Mouse (Mus musculus): ENCODE measurements around the gene E030018B13Rik.

The E030018B13Rik gene

DNA sequence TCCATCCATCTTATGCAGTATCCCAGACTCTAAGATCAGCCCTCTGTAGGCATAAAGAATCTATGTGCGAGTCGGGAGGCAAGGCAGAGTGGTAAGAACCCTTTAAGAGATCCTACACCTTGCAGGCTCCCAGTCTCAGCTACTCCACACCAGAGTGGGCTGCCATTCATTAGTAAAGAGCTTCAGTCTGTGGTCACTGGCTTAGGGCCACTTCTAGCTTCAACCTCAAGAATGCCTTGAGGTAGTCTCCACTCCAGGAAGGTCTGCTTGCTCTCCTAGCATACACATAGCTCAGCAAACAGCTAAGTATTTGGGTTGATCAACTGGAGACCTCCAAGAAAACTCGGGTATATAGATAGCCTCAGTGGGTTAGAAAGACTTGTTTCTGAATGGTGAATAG lies 19.0 kb upstream of the E030018B13Rik start:
- no peak for DNase-seq (ENCODE audit: low spot score)

DNA sequence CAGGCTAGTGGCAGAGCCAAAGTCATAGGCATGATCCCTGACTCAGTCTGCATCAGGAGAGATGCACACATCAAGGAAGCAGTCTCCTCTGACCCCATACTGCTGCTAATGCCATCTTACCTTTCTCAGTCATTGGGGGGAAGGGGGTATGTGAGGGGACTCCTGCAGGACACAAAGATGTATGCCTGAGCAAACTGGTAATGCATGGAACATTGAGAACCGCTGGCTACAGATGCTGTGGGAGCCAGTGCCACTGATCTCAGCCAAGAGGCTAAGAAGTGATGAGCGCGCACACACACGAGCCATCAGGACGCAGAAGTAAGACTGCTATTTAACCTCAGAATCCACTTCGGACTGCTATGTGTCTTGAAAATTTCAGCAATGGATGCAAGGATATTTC lies 18.5 kb upstream of the E030018B13Rik start:
- DNase-seq (ENCODE audit: low spot score) = no peak

DNA sequence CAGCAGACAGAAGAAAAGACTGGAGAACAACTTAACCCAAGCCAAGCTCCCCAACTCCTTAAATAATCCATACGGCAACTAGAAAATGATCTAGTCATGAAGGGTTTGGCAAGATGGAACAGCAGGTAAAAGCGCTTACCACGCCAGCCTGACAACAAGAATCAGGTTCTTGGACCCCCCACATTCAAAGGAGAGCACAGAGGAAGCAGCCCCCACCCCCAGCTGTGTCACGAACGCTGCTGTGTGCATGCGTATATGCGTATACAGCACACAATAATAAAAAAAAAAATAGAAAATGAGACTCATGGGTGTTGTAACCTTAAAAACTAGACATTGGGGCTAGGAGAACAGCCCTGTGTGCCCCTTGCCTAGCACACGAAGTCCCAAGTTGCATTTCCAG lies 16.7 kb upstream of the E030018B13Rik start:
- DNase-seq (ENCODE audit: low spot score) = no peak

DNA sequence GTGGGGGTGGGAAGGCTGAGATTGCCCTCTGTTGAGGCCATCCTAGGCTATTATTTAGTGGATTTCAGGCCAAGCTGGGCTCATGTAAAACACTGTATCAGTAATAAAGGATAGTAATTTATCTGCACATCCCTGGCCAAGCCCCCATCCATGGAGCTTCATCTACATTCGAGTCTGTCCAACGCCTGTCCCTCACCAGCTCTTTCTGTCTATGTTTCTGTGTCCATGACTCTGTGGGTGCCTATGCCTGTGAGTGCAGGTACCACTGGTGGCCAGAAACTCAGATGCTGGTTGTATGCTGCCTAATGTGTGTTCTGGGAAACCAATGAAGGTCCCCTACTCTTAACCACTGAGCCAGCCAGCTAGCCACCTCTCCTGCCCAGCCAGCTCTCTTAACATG lies 16.2 kb upstream of the E030018B13Rik start:
- no peak for DNase-seq (ENCODE audit: low spot score)

DNA sequence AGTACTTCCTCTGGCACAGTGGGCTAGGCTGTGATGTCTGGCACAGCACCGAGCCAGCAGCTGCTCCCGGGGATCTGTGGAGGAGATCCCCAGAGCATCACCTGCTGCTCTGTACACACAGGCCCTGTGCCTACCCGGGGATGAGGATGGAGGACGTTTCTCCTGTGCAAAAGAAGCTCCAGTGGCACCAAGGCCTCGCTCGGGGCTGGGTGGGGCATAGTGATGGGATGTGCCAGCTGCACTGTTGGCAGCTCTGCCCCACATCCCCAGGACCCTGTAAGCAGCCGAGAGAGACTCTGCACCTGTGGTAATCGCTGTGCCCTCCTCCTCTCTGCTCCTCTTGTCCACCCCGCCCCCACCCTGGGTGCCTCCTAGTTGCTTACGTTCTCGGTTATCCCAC lies 15.3 kb upstream of the E030018B13Rik start:
- DNase-seq (ENCODE audit: low spot score) = no peak

DNA sequence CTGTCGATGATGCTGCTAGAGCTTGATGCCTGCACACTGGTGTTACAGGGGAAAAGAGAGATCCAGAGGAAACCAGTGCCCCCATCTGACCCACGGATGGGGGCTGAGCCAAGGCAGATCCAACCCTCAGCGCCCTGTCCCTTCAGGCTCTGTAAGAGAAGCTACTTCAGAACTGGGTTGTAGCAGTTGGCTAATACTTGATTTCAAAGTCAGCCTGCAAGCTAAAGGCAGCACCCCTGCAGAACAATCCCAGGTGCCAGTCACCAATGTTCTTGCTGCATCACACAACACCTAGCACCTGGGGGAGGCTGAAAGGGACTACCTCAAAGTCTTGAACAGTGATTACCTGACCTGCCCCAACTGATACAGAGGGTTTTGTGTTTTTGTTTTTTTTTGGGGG lies 14.7 kb upstream of the E030018B13Rik start:
- no peak for DNase-seq (ENCODE audit: low spot score)

DNA sequence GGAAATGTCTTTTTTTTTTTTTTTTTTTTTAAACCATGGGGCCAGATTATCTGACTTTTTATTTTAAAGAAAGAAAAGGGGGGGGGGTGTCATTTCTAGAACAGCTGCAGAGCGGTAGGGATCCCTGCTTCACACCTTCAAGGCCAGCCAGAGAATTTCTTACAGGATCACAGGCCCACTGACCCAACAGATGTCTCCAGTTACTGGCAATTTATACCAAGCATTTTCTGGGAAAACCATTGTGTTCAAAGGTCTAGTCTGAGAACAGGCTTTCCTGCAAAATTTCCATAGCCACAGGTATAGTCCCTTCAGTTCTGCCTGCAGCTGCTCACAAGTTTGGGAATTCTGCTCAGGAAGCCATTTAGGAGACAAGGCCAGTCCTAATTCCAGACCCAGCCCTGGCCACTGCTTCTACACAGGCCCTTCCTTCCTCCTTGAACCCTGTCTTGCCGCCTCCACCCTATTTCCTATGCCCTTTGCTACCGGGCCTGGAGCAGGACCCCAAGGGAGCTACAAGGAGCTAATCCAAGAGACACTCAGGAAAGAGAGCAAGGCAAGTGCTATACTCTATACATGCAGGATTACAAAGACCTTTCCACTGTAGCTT lies 13.9 kb upstream of the E030018B13Rik start:
- no peak for DNase-seq (ENCODE audit: low spot score)

DNA sequence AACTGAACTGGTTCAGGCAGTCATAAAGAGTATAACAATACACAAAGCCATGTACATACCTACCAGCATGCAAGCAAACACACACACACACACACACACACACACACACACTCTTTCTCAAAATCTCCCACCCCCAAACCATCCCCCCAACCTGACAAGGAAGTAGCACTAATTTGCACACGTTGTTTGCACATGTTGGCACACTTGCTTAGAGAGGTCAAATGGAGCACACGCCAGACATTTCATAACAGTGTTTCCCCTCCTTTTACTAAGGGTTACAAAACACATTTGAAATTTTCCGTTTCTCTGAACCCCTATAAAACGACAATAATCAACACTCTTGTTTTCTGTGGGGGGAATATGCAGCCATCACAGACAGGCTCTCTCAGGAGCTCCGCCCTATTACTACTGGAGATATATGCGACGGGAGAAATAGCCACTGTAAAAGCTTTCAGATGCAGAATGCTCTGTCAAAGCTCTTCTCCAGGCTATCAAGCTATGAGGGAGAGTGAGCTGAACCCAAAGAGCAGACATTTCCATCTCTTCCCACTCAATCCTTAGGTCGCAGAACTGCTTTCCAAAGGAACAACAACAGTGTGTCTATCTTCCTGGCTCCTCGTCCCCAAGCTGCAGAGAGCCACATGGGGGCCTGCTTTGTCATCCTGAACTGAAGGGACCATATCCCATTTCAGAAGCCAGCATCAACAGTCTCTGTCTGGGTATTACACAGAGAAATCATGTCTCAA lies 12.8 kb upstream of the E030018B13Rik start:
- no peak for DNase-seq (ENCODE audit: low spot score)

DNA sequence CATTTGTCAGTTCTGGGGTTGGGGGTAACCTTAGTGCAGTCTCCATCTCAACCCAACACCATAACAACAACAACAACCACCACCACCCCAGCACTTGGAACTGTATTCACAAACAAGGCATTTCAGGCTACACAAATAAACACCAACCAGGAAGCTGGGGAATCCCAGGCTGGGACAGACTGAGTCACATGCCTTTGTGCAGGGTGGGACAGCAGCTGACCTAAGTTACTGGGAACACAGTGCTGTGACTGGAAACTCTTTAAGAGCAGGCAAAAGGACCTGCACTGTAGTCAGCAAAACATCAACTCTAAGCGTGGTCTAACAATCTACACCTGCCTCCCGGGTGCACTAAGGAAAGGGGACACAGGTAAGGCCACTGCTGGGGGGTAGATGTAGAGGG lies 11.5 kb upstream of the E030018B13Rik start:
- no peak for DNase-seq (ENCODE audit: low spot score)

DNA sequence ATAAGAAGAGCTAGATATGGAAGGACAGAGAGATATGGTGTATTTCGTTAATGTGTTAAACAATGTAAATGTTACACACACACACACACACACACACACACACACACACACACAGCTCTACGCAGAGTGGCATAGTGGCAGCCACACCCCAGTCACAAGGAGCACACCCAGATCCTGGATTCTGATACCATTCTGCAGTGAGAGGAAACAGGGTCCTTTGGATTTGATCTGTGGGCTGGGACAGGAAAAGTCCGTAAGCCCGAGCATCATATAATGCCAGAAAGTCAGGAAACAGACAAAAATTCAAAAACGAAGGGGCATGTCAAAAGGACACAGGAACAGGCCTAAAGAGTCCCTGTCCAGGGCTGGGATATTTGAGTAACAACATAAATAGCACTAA lies 11.0 kb upstream of the E030018B13Rik start:
- DNase-seq (ENCODE audit: low spot score) = no peak

DNA sequence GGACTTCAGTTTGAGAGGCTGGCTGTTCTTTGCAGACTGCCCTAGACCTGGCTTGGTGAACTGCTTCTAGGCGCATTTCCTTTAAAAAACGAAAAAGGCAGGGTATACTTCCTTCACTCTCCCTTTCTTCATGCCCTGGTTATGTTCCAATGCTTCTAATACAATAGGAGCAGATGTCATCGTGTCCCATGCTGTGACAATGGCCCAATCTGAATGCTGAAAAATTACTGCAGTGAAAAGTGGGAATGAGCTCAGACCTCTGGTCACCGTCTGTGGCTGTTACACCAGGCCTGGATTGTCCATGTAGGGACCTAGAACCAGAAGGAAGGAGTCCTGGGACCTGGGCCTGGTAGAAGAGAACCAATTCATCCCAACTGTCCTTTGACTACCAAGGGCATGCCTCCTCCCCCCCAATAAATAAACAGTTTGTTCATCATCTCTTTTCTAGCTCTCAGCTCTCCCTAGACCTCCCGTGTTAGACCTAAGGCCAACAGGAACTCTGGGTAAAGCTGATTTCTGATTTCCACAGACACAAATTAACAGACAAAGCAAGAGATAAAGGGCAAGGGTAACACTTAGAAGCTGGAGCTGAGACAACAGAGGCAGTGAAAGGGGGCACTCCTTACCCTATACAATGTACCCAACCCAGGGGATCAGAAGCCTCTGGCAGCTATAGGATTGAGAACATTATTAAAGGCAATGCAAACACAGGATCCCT lies 8.7 kb upstream of the E030018B13Rik start:
- DNase-seq (ENCODE audit: low spot score) = no peak

DNA sequence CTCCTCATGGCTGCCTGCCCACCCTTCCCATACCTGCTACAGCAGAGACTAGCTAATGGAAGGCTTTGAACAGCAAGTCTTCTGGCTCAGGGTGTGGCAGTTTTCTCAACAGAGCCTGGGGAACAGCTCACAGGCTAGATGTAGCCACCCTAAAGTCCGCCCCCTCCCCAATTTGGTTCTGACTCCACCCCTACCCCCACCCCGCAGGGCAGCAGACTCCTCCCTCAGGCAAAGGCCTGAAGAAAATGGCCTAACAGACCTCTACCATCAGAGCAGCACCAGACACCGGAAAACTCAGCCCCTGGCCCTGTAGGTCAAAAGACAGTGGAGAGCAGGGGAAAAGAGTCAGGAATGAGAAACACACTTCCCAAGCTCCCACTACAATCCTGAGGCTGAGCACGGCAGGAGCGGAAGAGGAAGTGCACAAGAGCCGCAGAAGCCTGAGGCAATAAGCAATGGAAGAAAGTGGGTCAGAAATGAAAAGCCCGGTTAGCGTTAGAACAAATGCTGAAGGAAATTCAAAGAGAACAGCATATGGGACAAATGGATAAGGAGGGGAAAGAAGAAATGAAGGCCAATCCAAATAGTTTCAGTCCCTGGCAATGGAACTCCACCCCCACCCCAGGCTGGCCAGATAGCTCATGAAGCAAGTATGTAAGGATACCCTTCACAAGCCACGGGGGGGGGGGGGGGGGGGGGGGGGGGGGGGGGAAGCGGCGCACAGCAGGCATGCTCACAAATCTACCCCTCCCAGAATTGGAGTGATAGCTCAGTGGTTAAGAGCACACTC lies 8.0 kb upstream of the E030018B13Rik start:
- no peak for DNase-seq (ENCODE audit: low spot score)

DNA sequence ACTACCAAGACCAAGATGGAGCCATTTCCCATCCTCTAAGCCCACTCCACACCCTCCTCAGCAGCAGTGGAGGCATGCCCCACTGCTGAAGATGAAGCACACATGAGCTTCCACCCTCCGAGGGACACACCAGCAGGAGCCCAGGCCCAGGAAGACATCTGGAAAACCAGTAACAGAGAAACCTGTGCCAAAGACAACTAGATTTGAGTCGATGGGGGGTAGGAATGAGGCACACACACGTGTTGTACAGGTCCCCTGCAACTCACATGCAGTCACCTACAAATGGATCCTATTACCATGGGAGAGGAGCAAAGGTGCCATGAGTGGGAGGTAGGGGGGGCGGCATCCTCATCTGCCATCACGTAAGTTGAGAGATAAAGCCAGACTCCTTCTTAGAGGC lies 6.4 kb upstream of the E030018B13Rik start:
- no peak for DNase-seq (ENCODE audit: low spot score)

DNA sequence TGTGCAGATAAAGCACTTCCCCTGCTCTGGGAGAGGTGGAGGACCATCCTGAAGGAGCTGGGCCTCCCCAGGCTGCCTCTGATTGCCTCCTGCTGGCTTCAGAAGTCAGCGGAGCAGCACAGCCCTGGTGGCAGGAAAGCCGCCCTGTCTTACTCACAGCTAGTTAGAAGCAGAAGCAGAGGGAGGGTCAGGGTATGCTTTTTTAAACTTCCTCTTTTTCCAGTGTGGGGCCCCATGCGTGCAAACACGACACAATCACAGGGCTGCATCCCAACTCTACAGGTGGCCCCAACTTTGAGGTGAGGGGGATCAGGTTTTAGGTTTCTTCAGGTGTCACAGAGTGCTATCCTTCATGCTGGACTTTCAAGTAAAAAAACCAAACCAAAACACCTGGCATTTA lies 5.7 kb upstream of the E030018B13Rik start:
- DNase-seq (ENCODE audit: low spot score) = no peak

DNA sequence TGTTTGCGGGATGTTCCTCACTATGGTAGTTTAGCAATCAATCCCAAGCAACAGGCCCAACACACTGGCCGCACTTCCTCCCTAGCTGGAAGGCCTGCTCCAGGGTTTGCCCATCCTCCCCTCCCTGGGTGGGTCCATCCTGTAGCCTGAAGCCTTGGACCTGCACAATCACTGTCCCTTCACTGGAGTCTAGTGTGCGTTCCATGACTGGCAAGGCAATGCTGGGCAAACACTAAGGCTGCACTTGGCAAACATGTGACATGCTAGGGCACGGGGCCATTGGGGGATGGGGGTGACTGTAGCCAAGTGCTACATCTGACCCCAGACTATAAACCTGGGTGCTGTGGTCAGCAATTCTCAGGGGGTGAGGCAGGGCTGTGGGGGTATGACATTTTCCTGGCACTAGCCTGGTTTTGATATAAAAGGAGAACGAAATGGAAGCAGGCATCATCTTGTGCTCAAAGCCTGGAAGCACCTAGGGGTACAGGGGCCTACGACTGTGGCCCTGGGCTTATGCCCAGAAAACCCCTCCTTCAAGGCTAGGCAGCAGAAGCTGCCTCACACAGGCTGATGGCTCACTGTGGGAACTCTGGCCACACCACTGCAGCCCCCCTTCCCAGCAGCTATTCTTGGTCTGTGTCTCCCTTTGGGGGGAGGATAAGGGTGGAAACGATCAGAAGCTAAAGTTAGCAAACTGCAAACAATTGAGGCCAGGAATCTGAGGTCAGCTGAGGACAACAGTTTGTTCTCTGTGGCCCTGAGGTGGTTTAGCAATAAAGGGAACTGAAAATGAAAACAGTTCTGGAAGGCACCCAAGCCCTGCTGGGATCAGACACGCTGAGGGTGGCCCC lies 5.0 kb upstream of the E030018B13Rik start:
- peak; percentile 46 for DNase-seq (ENCODE audit: low spot score)

DNA sequence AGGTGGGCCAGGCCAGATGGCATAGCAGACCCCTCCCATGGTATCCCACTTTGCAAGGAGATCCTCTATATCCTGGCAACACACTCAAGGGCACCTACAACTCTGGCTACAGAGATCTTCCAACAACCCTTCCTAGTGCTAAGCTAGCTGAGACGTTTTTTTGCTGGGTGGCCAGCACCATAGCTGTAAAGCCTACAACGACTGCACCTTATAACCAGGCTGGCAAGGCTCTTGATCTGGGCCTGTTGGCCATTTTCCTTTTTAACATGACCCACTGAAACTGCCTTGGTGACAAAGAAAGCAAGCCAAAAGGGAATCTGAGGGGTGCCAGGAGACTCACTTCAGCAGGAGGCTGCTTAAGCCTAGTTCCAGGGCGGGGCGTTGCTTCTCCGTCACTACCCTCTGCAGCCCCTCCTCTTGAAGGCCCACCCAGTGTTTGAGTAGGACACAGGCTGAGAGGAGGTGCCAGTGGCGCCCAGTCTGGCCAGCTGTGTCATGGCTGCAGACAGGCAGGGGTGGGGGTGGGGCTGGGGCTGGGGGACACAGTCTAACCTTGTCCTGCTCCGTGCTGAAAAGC lies 4.3 kb upstream of the E030018B13Rik start:
- DNase-seq (ENCODE audit: low spot score) = no peak

DNA sequence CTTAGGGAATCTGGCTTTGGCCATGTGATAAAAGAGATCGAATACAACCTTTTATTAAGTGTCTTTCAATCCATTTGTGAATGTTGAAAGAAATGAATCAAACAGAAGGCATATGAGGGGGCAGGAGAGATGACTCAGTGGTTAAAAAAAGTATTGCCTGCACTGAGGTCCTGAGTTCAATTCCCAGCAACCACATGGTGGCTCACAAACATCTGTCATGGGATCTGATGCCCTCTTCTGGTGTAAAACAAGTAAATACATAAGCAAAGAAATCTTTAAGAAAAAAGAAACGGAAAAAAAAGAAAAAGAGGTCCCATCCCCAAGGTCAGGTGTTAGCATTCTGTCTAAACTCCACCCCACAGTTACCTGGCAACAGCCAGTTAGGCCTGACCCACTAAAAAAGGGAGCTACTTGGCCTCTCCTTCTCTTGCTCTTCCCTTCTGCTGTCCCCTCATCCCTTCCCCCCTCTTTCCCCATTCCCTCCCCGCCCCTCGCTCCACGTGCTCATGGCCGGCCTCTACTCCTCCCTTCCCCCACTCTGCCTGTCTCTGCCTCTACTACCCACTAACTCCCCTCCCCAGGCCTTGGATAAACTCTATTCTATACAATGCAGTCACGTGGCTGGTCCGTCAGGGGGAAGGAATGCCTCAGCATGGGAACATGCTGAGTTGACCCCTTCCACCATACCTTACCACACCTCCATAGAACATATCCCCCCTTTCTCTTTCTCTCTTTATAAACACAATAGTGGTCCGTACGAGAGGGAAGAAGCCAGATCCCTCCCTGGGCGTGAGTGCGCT lies 3.5 kb upstream of the E030018B13Rik start:
- DNase-seq (ENCODE audit: low spot score) = no peak

DNA sequence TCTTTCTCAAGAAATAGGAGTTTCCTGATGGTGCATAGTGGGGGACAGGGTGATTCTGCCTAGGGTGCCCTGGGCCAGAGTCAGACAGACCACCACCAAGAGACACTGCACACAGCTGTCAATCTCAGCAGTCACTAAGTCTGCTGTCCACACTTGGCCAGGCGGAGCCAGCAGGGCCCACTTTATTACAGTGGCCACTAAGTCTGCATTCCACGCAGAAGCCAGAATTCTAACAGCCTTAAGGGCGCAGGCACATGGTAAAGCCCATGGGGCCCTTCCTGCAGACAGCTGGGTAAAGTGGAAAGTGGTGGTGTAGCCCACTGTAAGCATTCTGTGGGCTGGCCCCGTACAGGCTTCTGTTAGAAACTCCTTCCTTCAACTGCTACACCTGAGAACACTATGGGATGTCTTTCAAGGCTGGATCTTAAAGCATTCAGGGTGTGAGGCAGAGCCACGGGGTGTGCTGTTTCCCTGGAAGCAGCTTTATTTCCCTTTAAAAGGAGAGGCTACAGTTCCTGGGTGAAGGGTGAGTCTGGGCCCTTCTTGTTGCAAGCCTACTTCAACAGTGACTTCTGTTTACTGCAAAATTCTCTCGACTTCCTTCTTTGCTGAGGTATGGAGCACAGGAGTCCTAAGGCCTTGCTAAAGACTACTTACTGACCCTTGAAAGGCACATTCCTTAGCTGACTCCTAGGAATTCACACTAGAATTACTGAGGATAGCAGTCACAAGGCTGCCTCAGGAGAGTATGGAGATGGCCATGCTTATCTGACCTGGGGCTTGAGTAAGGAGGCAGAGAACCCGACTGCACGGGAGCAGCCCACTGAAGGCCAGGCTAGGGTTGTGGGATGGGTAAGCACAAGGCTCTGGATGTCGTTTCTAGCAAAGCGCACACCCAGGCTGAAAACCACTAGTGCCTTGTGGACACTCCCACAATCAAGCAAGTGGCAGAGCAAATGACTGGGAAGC lies 2.6 kb upstream of the E030018B13Rik start:
- no peak for DNase-seq (ENCODE audit: low spot score)

DNA sequence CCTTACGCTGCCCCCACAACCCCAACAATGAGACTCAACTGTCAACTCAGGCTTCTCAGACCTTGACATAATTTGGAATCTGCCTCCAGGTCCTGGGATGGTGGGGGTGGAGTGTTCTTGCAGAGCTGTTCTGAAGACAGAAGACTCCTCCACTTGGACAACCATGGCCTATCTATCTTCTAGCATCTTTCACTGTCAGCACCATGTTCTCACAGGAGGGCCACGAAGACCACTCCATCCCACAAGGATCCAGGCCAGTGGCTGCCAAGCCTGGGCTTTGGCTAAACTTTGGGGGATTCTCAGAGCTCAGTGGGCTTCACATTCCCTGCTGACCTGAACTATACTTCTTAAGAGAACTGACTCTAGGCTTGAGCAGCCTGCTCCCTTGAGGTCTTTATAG lies 1.8 kb upstream of the E030018B13Rik start:
- DNase-seq (ENCODE audit: low spot score) = no peak
